Mouse (Mus musculus) liver, adult 2 months (tissue): ENCODE results near the gene Il31ra.

Experiments used
- CTCF ChIP-seq: fragments of 200-500 bp; IDR thresholded peaks from 2 replicates; pipeline ENCODE4 v1.5.1; 2011; ENCODE audit warnings: low read depth, low read length, control low read depth
- POLR2A ChIP-seq: fragments of 200-500 bp; IDR thresholded peaks from 2 replicates; pipeline ENCODE4 v1.6.1; 2011; ENCODE audit warnings: low read length, control low read depth; ENCODE audit not compliant: insufficient read depth; ENCODE audit errors: extremely low read depth

DNA sequence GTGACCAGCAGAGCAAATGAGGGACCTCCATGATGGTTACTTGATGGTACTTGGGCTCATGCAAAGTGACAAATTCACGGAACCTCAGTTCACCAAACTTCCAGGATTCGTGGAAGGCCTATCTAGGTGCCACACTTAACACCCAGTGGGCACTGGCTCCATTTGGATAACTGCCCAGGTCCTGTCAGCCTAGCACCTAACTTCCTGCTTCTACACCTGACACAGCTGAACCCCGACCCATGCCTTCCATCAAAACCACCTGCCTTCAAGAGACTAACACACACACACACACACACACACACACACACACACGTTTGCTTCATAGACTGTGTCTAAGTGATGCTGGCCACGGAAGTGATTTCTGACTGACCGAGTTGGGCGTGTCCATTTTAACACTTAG, 82.3 kb downstream of the Il31ra start:
- TF ChIP-seq POLR2A (no peak), CTCF (no peak)
